Mouse (Mus musculus) cerebellum, postnatal 25 days (tissue): Measurements from ENCODE around the gene Vps45.
"Not testable (repeated sequence)": the region's sequence is repeated elsewhere in the genome, so short reads cannot be mapped to it uniquely, and the experiment has no call there.

Source experiments
- DNase-seq, 2 experiments: peaks; one replicate each; pipeline ENCODE4 v3.0.0; 2021; ENCODE audit warnings: mixed read lengths in 2 of 2

The Vps45 gene

DNA sequence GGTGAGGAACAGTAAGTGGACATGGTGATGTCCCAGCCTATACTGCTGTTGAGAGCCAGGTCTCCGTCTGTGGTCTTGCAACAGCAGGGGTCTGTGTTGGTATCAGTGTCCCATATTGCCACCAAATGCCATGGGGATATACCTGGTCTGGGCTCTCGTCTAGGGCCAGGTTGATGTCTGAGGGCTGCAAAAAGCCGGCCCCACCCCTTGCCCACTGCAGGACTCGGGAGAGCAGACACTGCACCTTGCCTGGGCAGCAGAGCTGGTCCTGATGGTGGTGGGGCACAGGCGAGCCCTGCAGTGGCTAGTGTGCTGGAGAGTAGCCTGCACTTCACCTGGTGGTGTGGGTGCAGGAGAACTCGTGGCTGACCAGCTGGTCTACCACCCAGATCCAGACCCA lies 19.8 kb upstream of the Vps45 start:
- no peak for DNase-seq

DNA sequence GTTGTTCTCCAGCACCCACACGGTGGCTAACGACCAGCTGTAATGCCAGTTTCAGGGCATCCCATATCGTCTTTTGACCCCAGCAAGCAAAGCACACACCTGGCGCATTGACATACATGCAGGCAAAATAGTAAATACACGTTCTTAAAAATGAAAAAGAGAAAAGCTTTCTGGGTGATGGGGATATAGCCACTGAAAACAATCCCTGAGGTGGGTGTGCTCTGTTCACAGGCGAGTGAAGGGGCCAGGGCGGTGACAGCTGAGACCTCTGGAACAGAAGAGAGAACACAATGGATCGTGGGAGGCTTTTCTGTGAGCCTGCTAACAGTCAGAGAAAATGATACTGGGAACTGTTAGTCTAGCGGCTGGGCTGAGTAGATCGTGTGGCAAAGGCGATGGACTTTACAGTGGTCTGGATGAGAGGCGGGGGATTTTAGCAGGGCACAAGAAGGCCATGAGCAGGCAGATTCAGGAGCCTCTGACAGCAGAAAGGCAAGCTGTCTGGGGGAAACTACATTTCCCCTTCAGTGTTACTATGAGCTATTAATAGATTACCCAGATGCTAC lies 14.7 kb upstream of the Vps45 start:
- DNase-seq, result no peak

DNA sequence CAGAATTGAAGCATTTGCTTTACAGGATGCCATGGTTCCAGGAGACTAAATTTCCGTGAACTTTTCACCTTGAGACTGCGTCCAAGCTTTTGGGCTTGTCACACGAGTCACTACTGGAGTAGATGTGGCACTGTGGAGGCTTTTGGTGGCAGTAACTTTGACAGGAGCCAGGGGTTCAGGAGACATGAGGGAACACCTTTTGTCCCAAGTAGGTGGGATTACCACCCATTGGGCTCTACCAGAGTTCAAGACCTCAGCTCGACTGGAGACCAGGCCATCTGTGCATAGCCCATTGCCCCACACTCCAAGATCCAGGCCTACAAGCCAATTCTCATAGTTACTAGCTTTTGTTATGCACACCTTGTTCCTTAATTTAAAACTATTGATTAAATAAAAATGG lies 12.0 kb upstream of the Vps45 start:
- no peak for DNase-seq

DNA sequence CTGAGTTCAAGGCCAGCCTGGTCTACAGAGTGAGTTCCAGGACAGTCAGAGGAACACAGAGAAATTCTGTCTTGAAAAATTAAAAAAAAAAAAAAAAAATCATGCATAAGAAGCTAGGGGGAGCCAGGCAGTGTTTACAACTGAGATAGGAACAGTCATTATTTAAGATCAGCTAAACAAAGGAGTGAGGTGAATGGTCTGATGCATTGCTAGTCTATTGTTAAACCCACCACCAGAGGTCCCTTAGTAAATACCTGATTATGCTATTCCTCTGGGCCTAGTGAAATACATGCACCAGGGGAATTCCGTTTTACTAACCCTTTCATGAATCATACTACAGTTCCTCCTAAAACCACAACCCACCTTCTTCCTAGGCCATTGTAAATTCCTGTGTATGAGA lies 11.3 kb upstream of the Vps45 start:
- no peak for DNase-seq

DNA sequence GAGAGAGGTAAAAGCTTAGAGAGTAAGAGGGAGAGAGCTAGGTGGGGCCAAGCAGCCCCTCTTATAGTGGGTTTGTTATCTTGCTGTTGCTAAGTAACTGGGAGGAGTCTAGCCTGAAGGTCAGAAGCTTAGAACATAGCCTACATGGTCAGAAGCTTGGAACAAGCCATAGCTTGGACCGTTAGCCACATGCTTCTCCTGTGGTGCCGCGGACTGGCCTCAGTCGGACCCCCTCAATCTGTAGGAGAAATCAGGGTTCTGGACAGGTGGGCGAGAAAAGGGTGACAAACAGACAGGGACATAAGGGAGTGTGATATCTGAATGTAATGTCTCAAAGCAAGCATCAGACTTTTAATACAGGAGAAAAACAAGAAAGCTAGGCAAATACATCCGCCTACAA lies 10.8 kb upstream of the Vps45 start:
- no peak for DNase-seq

DNA sequence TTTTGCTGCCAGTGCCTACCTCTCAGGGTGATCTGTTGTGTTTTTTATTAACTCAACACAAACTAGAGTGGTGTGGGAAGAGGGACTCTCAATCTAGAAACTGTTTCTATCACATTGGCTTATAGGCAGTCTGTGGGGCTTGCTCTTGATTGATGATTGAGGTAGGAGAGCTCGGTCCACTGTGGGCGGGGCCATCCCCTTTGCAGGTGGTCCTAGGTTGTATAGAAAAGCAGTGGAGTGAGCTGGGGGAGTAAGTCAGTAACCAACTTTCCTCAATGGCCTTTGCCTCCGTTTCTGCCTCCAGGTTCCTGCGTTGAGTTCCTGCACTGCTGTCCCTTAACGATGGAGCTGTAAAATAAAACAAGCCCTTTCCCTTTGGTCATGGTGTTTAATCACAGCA lies 8.5 kb upstream of the Vps45 start:
- no peak for DNase-seq

DNA sequence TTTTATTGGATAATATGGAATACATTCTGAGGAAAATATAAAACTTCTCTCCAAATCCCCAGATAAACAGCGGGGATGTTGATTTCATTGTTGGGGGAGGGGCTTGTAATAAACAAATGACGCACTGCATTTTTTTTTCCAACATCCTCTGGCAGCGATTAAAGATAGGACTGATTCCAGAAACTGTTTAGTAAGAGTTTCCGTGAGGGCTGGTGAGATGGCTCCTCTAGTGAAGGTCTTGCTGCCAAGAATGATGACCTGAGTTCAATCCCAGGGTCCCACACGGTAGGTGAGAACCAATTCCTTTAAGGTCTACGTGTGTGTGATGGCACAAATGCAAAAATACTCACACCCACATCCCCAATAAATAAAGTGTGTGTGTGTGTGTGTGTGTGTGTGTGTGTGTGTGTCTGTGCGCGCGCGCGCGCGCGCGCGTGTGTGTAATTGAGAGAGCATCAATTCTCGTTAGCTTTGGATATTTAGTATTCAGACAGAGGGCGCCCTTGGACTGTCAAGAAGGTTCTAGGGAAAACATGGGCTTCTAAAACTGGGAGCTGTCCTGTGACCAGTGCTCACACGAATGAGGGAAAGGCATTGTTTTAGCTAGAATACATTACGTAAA lies 7.6 kb upstream of the Vps45 start:
- peak; percentile 57 to 80 for DNase-seq

DNA sequence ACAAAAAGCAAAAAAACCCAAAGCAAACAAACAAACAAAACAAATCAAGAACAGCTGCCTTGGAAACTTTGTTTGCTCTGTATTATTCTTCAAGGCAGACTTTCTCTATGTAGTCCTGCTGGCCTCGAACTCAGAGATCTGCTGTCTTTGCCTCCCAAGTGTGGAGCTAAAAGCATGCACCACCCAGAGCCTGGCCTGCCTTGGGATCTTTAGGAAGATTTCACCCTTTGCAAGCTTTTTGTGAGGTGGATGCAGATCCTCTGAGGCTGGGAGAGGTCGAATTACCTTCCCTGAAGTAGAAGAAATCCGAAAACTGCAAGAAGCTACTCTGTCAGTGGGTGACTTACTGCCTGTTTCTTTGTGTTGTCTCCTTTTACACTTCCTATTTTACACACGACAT lies 6.9 kb upstream of the Vps45 start:
- no peak for DNase-seq

DNA sequence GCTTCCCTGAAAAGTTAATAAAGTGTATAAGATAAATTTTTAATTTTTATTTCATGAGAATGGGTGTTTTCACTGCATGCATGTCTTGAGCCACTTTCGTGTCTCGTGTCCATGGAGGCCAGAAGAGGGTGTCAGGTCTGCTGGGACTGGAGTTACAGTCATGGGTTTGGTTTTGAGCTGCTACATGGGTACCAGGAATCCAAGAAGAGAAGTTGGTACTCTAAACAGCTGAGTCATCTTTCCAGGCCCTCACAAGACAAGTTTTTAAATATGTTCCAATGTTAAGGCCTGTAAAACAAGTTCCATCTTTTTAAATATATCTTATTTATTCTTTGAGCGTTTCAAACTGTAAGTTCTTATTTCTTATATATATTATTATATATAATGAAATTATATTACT lies 6.0 kb upstream of the Vps45 start:
- DNase-seq, result no peak

DNA sequence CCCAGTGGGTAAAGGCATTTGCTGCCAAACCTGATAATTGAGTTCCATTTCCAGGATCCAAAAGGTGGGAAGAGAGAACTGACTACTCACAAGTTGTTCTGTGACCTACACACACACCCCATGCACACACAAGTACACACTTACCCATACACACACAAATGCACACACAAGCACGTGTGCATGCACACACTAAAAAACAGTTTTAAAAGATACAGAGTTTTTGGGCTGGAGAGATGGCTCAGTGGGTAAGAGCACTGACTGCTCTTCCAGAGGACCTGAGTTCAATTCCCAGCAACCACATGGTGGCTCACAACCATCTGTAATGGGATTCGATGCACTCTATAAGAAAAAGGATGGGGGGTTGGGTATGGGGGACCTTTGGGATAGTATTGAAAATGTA lies 5.0 kb upstream of the Vps45 start:
- DNase-seq, result no peak

DNA sequence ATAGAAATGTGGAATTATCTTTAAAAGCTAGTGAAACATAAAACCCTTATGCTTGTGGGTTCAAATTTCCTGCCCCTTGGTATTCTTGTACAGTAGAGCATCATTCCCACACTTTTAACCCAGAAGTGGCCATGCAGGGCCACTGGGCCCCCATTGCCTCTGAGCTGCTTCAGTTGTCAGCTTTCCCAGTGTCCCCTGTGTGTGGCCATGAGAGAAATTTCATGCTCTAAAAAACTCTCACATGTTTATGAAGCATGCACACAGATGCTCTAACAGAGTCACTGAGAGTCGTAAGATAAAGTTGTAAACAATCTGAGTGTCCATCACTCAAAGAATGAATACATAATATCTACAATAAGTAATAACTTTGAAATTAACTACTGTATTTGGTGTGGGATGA lies 1.9 kb upstream of the Vps45 start:
- no peak for DNase-seq

DNA sequence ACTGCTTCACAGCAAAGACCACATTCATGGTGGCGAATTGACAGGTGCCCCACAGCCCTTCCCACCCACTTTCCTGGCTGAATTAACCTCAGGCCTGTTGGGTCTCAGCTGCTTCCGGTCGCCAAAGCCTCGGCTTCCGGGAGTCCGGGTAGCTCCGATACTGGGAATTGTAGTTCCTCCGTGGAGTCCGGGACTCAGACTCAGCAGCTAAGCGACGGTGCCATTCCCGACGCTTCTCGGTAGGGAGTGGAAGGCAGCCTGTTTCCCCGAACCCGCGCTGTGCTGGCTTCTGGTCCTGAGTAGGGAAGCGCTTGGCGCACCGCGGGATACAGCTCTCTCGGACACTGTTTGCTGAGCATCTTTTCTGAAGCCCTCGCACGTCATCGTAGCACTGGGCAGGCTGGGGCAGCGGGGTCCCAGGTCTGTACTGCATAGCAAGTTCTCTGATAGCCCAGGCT lies 490 bp downstream of the Vps45 start:
- peak; percentile 93 for DNase-seq

DNA sequence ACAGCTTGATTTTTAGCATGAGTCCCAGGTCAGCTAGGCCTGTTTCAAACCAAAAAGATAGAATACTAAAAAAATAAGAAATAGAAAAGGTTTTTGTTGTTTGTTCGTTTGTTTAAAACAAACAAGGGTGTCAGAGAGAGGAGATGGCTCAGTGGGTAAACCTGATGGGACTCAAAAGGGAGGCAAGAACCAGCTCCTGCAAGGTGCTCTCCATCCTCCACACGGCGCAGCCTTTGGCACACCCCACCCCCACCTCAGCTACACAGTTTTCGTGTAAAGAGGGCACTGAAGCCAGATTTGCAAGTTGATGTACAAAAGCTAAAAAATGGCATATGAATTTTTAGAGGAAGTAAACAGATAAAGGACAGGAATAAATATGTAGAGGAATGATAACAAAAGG lies 2.2 kb downstream of the Vps45 start:
- DNase-seq, result no peak

DNA sequence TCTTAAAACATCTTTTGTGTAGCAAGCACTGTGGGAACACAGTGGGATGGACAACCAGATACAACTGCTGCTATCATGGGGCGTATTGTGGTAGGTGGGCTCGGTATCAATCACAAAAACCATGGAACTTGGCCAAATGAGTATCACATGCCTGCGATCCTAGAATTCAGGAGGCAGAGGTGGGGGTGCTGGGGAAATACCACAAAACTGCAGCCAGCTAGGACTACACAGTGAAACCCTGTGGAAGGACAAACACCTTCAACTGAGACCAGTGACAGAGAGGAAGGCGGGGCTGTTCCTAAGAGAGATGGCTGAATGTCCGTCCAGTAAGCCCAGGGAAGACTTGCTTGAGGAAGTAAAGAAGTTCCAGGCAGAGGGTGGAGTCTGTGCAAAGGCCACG lies 3.0 kb downstream of the Vps45 start:
- DNase-seq, result no peak

DNA sequence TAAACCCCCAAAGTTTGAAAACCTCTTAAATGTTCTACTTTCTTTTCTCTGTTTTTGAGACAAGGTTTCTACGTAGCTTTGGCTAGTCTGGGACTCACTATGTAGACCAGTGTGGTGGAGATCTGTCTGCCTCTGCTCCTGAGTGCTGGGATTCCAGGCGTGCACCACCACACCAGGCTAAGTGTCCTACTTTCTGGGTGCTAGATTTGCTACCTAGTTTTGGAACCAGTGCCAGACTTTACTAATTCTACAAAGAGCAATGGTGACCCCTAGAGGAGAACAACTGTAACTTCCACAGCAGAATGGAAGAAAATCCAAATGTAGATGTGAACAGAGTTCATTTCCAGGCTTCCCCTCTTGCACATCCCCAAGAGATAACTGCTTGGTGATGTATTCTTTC lies 6.4 kb downstream of the Vps45 start:
- peak; percentile 51 to 54 for DNase-seq

DNA sequence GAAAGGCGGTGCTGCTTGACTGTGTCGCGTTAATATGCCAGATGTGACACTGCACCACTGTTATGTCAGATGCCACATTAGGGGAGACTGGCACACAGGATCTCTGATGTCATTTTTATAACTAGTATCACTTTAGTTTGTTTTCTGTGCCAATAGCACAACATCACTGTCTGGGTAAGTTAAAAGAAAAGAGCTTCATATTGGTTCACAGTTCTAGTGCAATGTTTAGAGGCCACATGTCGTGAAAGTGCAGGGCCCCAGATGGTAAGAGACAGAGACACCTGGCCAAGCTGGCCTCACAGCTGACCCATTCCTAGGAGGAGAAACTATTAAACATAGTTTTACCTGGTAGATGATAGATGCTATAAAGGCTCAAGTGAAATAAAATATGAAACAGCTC lies 7.1 kb downstream of the Vps45 start:
- no peak for DNase-seq

DNA sequence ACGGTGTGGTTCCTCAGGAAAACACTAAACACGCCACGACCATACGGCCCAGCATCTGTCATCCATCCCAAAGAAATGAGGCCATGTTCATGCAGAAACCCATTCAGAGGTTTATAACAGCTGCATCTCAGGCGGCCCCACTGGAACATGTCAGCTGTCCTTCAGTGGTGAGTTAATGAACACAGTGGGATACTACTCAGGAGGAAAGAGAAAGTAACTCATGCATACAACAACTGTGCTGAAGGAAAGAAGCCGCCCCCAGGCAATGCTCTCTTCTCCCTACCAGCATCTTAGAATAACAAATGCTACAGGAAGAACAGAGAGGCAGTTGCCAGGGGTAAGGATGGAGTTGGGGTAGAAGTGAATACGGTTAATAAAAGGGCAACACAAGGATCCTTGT lies 7.5 kb downstream of the Vps45 start:
- no peak for DNase-seq

DNA sequence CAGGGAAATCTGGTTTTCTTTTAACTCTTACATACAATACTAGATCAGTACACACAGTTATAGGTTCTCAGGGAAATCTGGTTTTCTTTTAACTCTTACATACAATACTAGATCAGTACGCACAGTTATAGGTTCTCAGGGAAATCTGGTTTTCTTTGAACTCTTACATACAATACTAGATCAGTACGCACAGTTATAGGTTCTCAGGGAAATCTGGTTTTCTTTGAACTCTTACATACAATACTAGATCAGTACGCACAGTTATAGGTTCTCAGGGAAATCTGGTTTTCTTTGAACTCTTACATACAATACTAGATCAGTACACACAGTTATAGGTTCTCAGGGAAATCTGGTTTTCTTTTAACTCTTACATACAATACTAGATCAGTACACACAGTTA lies 13.7 kb downstream of the Vps45 start:
- not testable (repeated sequence) for DNase-seq

DNA sequence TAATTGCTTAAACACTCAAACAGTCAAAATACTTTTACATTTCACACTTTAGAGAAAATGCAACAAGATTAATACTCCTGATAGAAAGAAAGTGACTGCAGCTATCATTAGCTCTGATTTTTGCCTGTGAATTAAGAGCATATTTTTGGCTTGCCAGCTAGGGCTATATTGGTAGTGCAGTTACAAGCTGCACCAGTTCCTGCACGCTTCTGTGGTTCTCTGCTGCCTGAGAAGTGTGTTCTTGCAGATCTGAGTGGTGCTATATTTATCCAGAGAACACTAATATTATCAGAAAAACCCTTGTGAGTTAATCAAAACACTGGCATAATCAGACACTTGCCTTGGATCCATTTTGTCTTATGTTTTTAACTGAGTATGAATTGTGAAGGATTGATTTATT lies 15.2 kb downstream of the Vps45 start:
- DNase-seq, result no peak

DNA sequence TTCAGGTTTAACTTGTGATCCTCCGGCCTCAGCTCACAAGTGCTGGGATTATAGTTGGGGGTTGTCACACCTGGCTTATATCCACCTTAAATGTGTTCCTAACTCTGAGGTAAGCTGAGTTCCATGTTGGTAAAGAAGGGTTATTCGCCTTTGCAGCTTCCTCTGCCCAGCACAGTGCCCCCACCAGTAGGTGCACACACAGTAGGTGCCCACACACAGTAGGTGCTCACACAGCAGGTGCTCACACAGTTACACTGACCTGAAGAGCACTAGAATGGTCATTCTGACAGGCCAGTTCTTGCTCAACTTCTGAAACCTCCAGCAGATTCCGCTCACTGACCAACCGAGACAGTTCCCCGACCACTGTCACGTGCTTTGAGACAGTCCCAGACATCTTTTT lies 17.2 kb downstream of the Vps45 start:
- DNase-seq, result no peak

DNA sequence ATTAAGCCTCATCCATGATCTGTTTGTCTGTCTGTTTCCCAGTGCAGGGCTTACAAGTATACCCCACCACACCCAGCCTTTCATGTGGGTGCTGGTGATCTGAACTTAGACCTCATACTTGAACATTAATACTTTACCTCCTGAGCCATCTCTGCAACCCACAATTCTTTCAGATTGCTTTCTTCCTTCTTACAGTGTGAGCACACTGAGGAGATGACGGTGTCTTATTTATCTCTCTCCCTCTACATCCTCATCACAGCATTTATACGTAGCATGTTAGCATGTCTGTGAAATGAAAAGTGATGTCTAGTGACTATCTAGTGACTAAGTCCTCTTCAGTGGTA lies 17.6 kb downstream of the Vps45 start:
- no peak for DNase-seq

DNA sequence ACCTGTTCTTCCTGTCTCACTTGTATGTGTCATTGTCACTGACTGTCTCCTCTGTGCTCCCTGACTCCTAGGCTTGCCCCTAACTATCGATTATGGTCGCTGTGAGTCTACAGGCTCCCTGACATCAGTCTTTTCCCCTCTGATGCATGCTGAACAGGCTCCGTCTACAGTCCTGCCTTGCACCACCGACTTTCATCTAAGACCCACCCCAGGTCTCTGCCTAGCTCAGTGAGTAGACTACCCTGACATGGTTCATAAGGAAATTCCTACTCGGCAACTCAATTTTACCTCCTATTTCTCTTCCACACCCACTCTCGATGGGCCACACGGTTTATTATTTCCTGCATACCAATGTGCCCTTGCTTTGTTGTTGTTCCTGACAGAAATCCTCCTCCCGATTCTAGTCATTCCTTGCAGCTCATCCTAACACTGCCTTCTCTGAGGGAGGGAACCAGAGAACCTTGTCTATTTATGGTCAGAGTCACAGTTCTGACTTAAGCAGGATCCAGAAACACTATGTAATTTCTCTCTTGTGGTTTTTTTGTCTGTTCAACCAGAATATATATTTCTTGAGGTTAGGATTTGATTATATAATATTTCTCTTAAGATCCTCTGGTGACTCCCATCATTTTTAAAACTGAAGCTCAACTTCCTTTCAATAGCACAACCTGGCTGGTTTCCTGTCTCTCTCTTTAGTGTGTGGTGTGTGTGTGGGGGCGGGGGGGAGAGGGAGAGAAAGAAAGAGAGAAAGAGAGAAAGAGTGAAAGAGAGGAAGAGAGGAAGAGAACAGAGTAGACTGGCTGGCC lies 18.2 kb downstream of the Vps45 start:
- DNase-seq, result no peak

DNA sequence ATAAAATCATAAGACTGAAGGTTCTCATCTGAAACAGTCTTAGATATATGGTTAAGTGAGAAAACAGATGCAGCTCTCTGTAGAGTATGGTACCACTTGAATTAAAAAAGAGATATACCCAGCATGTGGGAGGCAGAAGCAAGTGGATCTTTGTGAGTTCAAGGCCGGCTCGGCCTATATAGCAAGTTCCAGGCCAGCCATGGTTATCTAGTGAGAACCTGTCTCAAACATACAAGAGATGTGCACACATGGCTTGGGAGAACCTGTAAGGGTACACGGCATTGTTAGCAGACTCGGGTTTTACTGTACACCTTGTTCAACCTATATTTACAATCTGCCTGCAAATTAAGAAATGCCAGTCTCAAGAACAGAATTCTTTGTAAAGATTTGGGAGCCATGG lies 19.4 kb downstream of the Vps45 start:
- DNase-seq, result no peak

DNA sequence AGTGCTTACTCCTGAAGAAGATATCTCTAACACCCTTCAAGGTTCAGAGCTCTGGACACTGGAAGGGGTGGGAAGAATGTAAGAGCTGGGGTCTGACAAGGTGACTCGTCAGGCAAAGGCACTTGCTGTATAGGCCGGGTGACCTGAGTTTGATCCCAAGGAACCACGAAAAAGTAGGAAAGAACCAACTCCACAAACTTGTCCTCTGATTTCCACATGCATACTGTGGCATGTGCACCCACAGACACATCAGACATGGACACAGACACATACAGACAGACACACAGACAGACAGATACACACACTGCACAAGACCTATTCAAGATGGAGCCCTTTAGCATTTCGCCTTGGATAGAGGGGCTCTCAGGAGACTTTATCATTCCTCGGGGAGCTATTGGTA lies 20.1 kb downstream of the Vps45 start:
- DNase-seq, result no peak

DNA sequence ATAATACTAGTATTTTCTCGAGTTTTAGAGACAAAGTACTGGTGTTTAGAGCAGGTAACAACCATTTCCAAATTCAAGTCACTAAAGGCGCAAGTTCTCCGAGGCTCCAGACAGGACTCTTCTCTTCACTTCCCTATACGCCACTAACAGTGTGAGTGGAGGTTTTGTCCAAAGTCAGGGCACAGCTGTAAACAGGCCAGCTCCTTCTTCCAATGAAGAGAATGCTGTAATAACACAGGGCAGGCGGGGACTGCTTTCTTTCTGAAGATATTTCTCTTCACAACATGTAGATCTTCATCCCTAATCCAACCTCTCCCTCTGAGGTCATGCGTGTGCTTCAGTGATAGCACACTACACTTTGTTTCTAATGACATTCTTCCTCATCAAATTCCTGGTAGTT lies 21.5 kb downstream of the Vps45 start:
- no peak for DNase-seq
